Mouse (Mus musculus) liver, embryonic 13.5 days (tissue): Measurements from ENCODE around the gene Nr1h5. TPM values are rescaled to one million over a fixed set of nuclear protein-coding genes. Genes with fewer than 3 reads are reported as not detected.

ENCODE experiments used
- ATAC-seq: fragments of 200-750 bp; cut with Nextera tagmentation; 2 replicates; pipeline ENCODE4 v1.8.0; 2017; ENCODE audit warnings: low read depth, mild to moderate bottlenecking, moderate number of reproducible peaks, moderate library complexity
- DNase-seq: peaks from one replicate; pipeline ENCODE4 v3.0.0; 2022
- H3K27ac ChIP-seq: fragments of 300-500 bp; sonication (generic); 2 replicates; pipeline ENCODE4 v1.5.1; 2015; ENCODE audit warnings: moderate library complexity, mild to moderate bottlenecking, inconsistent platforms
- H3K27me3 ChIP-seq: fragments of 300-500 bp; sonication (generic); 2 replicates; pipeline ENCODE4 v1.6.1; 2015; ENCODE audit warnings: mild to moderate bottlenecking, inconsistent platforms
- H3K36me3 ChIP-seq: fragments of 300-500 bp; sonication (generic); 2 replicates; pipeline ENCODE4 v1.6.1; 2015; ENCODE audit warnings: mild to moderate bottlenecking, inconsistent platforms
- H3K4me1 ChIP-seq: fragments of 300-500 bp; sonication (generic); replicated peaks from 2 replicates; pipeline ENCODE4 v1.6.1; 2015; ENCODE audit warnings: inconsistent platforms
- H3K4me2 ChIP-seq: fragments of 300-500 bp; sonication (generic); 2 replicates; pipeline ENCODE4 v1.6.1; 2015; ENCODE audit warnings: inconsistent platforms, mild to moderate bottlenecking, moderate library complexity
- H3K4me3 ChIP-seq: fragments of 300-500 bp; sonication (generic); replicated peaks from 2 replicates; pipeline ENCODE4 v1.5.1; 2015; ENCODE audit warnings: mild to moderate bottlenecking, inconsistent platforms
- H3K9ac ChIP-seq: fragments of 300-500 bp; sonication (generic); 2 replicates; pipeline ENCODE4 v1.6.1; 2015; ENCODE audit warnings: mild to moderate bottlenecking, inconsistent platforms
- H3K9me3 ChIP-seq: fragments of 300-500 bp; sonication (generic); replicated peaks from 2 replicates; pipeline ENCODE4 v1.6.1; 2016; ENCODE audit warnings: inconsistent platforms
- WGBS: fragments of 180-500 bp; shearing (Covaris S2); methylation state at CpG from one replicate; pipeline ENCODE4 v1.1.7; 2015; ENCODE audit not compliant: insufficient replicate concordance; 5-methylcytosine and 5-hydroxymethylcytosine counted together
- polyA plus RNA-seq: library from polyadenylated mRNA; unstranded; fragments of >200 nt; fragmentation: Nextera tagmentation; extraction: Ambion mirVana; gene quantifications from 2 replicates; pipeline ENCODE4 v1.2.1, GENCODE M21; 2015

Gene Nr1h5
- polyA plus RNA-seq, 1 experiment from 2014 or later, result 4.0 TPM

DNA sequence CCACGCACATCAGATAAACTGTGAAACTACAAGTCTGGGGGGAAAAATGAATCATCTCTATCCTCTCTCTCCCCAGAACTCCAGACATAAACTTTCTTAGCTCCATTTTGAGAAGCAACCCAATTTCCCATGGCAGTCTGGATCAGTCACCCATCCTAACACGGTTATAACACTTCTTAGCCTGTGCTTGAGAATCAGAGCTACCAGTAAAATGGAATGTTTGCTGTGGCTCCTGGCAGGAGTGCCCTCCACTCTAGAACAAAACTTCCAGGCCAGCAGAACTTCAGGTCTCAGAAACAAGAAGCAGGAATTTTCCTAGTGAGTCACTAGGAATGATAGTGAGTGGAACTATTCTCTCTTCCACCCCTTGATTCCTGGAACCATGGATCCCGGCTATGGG lies 6.6 kb upstream of the Nr1h5 start:
- DNase-seq (no peak), ATAC-seq (no peak)
- H3K27me3 ChIP-seq, result no peaks in the 10 kb centered on the region
- H3K9me3 ChIP-seq, result no peaks in the 10 kb centered on the region
- H3K4me1 ChIP-seq, result no peaks in the 10 kb centered on the region
- WGBS, result 63% methylated on average over 3 of the region's 3 CpGs
- no peaks in the 10 kb centered on the region for H3K36me3 ChIP-seq
- no peak overlapping the region for H3K4me3 ChIP-seq
- no peak overlapping the region for H3K9ac ChIP-seq
- H3K4me2 ChIP-seq, result no peak overlapping the region
- no peak overlapping the region for H3K27ac ChIP-seq

DNA sequence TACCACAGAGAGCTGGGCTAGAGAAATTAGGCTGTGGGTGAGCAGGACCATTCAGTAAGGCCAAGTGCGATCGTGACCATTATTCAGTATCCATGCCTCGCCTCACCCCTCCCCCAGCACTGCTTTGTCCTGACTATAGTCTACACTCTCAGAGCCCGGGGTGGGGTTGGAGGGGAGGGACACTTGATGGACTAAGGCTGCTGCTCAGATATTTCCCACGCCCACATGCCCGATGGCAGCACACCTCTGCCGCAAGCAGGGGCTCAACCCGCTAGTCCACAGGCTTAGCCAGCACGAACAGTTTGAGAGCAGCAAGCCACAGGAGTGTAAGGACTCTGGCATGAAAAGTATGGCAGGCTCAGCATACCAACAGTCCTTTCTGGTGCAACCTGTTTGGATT lies 6.1 kb upstream of the Nr1h5 start:
- H3K9me3 ChIP-seq, result no peaks in the 10 kb centered on the region
- H3K9ac ChIP-seq, result no peak overlapping the region
- no peaks in the 10 kb centered on the region for H3K27me3 ChIP-seq
- DNase-seq (no peak), ATAC-seq (no peak)
- no peak overlapping the region for H3K4me2 ChIP-seq
- H3K27ac ChIP-seq, result no peak overlapping the region
- no peaks in the 10 kb centered on the region for H3K36me3 ChIP-seq
- H3K4me1 ChIP-seq, result no peaks in the 10 kb centered on the region
- WGBS, result 77% methylated on average over 9 of the region's 9 CpGs
- no peak overlapping the region for H3K4me3 ChIP-seq

DNA sequence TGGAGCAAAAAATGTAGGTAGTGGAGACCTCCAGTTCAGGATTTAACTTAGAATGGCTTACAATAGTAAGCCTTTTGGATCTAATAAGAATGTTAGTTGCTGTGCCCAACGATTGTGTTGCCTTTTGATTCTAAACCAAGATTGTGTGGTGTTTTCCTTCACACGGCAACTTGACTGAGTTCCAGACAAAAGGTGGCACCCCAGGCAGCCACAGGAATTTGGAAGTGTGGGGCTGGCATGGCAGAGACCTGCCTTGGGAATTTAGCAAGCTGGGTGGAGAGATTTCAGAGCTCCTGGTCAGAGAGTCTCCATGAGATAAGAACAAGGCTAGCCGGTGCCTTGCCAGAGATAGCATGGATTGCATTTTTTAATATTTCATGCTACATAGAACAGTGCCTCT lies 8.3 kb downstream of the Nr1h5 start:
- no peak for ATAC-seq
- 37% methylated on average over 3 of the region's 3 CpGs for WGBS
- no peaks in the 10 kb centered on the region for H3K36me3 ChIP-seq
- no peaks in the 10 kb centered on the region for H3K4me1 ChIP-seq
- H3K4me3 ChIP-seq, result no peak overlapping the region
- no peak overlapping the region for H3K27ac ChIP-seq
- no peaks in the 10 kb centered on the region for H3K9me3 ChIP-seq
- DNase-seq, result no peak
- no peaks in the 10 kb centered on the region for H3K27me3 ChIP-seq
- H3K4me2 ChIP-seq, result no peak overlapping the region
- no peak overlapping the region for H3K9ac ChIP-seq

DNA sequence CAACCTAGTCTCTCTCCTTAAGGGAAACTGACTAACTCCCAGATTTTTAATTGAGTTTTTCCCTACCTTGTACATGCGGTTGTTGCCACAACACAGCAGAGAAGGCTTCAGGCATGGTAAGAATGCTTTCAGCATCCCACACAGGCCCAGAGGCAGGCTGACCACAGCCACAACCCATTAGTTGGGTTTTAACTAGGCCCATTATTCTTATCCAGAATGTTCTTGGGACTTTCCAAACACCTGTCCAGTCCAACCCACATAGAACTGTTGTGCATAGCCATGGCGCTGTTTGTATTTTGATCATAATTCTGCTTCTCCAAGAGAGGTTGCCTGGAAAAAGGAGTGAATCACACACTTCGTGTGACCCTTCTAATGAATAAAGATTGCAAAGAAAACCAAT lies 8.8 kb downstream of the Nr1h5 start:
- no peak overlapping the region for H3K27ac ChIP-seq
- H3K9me3 ChIP-seq, result no peaks in the 10 kb centered on the region
- no peak for ATAC-seq
- no peaks in the 10 kb centered on the region for H3K27me3 ChIP-seq
- no peak overlapping the region for H3K9ac ChIP-seq
- H3K4me2 ChIP-seq, result no peak overlapping the region
- DNase-seq, result no peak
- H3K4me3 ChIP-seq, result no peak overlapping the region
- no peaks in the 10 kb centered on the region for H3K36me3 ChIP-seq
- 74% methylated on average over 3 of the region's 3 CpGs for WGBS
- H3K4me1 ChIP-seq, result no peaks in the 10 kb centered on the region

DNA sequence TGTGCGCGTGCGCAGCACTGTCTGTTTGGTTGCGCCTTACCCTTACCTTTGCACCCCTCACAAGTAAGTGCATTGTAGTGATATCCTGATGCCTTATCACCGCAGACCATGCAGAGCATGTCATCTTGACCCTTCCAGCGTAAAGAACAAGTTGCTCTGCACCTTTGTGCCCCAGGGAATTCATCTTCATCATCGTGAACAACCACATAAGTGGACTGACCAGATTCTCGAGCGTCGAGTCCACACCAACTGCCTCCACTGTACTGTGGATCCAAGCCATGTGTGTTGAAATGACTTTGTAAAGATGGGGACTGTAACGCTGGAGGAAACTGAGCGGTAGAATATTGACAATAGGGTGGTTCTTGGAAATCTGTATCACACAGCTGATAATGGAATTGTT lies 9.5 kb downstream of the Nr1h5 start:
- no peaks in the 10 kb centered on the region for H3K36me3 ChIP-seq
- H3K4me3 ChIP-seq, result no peak overlapping the region
- WGBS, result 78% methylated on average over 12 of the region's 12 CpGs
- no peaks in the 10 kb centered on the region for H3K4me1 ChIP-seq
- H3K27ac ChIP-seq, result no peak overlapping the region
- no peak overlapping the region for H3K4me2 ChIP-seq
- no peaks in the 10 kb centered on the region for H3K9me3 ChIP-seq
- DNase-seq (no peak), ATAC-seq (no peak)
- no peak overlapping the region for H3K9ac ChIP-seq
- H3K27me3 ChIP-seq, result no peaks in the 10 kb centered on the region

DNA sequence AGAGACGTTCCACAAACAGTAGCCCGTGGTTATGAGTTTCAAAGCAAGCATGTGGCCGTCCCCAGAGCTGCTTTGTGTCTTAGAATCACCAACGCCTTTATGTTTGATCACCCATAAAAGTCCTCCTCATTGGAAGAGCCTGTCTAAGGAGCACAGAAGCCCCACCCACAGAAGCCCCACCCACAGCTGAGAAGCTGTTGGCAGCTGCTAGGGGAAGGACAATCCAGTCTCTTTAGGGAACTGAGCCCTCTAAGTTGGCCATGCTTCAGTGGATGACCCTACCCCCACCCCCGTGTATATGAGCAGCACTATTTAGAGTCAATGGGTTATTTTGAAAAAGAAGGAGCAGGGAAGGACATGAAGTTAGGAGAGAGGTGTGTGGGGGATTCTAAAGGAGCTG lies 17.1 kb downstream of the Nr1h5 start:
- Histone ChIP-seq H3K4me3 (no peak overlapping the region), H3K4me2 (no peak overlapping the region), H3K9me3 (no peaks in the 10 kb centered on the region), H3K27me3 (no peaks in the 10 kb centered on the region), H3K9ac (no peak overlapping the region), H3K36me3 (no peaks in the 10 kb centered on the region), H3K27ac (no peak overlapping the region), H3K4me1 (no peaks in the 10 kb centered on the region)
- ATAC-seq (no peak), DNase-seq (no peak)
- WGBS, result 46% methylated on average over 5 of the region's 5 CpGs

DNA sequence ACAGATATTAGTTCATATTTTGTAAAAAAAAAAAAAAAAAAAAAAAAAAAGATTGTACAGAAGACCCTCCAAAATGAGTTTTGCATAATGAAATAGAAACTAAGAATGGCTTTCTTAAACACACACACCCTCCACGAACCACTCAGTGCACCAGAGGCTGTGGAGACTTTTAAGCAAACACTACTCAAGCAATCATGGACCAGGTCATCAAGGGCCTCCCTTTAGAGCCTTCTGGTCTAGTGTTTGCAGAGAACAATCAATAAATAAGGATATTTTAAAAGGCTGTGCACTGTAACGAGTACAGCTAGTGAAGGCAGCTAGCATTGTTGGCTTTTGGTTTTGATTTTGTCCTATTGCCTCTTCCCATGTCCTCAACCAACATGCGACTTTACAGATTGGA lies 17.6 kb downstream of the Nr1h5 start:
- Histone ChIP-seq H3K4me2 (no peak overlapping the region), H3K27ac (no peak overlapping the region), H3K9me3 (no peaks in the 10 kb centered on the region), H3K36me3 (no peaks in the 10 kb centered on the region), H3K27me3 (no peaks in the 10 kb centered on the region), H3K4me3 (no peak overlapping the region), H3K4me1 (no peaks in the 10 kb centered on the region), H3K9ac (no peak overlapping the region)
- DNase-seq (no peak), ATAC-seq (no peak)
- 58% methylated on average over 3 of the region's 3 CpGs for WGBS

DNA sequence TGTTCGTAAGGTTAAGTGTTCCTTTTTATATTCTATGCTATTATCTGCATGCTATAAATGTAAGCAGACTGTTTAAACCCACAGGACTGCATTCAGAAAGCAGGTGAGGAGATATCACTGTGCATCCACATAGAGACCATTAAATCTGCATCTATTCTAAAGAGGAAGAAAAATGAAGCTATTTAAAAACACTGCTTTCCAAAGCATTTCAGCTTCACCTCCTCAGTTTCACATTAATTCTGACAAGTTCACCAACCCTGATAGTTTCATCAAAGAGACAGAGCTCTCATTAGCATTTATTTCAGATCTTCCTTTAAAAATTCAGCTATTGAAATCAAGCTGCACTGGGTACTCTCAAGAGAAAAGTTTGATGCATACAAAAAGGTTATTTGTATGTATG lies 25.8 kb downstream of the Nr1h5 start:
- no peak overlapping the region for H3K4me2 ChIP-seq
- H3K4me1 ChIP-seq, result no peaks in the 10 kb centered on the region
- WGBS, result 76% methylated on average over 1 of the region's 1 CpGs
- H3K36me3 ChIP-seq, result no peaks in the 10 kb centered on the region
- DNase-seq (no peak), ATAC-seq (no peak)
- no peak overlapping the region for H3K9ac ChIP-seq
- H3K9me3 ChIP-seq, result no peaks in the 10 kb centered on the region
- no peaks in the 10 kb centered on the region for H3K27me3 ChIP-seq
- H3K27ac ChIP-seq, result no peak overlapping the region
- no peak overlapping the region for H3K4me3 ChIP-seq

DNA sequence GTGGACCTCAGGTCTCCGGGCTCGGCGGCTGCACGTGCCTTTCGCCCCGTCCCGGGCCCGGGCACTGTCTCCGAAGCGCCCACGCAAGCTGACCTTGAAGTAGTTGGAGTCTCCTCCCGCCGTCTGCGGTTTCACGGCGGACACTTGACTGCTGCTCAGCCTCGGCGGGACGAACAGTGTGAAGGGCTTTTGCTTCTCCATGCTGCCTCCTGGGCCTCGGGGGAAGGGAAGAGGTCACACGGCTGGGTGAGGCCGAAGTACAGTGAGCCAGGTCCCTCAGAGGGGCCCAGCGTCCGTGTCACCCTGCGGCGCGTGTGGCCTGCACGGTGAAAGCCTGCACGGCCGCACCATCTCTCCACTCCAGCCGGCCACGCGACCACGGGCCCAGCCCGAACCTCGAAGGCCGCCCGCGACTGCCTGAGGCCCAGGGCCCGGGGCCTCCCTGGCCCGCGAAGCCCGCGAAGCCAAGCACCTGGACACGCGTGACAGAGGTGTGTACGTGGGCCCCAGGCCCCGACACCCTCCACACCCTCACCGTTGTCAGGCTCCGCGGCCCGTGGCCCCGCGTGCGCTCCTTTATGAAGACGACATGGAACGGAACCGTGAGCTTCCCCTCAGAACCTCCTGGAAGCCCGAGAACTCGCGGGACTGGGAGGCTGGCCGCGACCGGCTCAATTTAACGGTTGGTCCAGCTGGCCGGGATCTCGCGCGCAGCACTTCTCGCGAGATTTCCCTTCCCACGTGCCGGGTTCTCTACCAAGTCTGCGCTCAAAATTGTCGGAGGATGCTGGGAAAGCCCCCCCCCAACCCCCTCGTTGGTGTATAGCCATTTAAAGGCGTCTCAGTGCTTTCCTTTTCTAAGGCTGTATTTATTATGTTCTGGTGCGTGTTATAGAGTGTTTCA lies 28.2 kb downstream of the Nr1h5 start, which contains the start of gene Sycp1:
Sycp1 (minus strand) TSS at position 650 of the 904 bp plus-strand sequence.
- Histone ChIP-seq H3K4me1 (no peaks in the 10 kb centered on the region), H3K27ac (no peak within 1 kb of the TSS), H3K9me3 (no peaks in the 10 kb centered on the region), H3K27me3 (no peaks in the 10 kb centered on the region), H3K4me2 (no peak within 1 kb of the TSS), H3K36me3 (no peaks in the 10 kb centered on the region), H3K4me3 (no peak within 1 kb of the TSS), H3K9ac (no peak within 1 kb of the TSS)
- ATAC-seq (0 out of 2 replicates have a peak, but pooled peaks have one; percentile 31), DNase-seq (no peak)
- 87% methylated on average over 76 of the region's 78 CpGs for WGBS

DNA sequence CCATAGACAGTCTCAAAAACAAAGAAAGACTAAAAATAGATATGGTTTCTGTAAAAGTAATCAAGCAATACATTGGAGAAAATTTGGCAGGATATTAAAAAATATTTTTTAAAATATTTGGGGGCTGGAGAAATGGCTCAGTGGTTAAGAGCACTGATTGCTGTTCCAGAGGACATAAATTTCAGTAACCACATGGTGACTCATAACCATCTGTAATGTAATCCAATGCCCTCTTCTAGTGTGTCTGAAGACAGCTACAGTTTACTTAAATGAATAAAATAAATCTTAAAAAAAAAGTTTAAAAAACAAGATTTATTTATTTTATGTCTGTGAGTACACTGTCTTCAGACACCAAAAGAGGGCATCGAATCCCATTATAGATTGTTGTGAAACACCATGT lies 64.8 kb downstream of the Nr1h5 start:
- H3K4me3 ChIP-seq, result no peak overlapping the region
- ATAC-seq (no peak), DNase-seq (no peak)
- no peaks in the 10 kb centered on the region for H3K27me3 ChIP-seq
- WGBS, result 73% methylated on average over 1 of the region's 1 CpGs
- H3K4me2 ChIP-seq, result no peak overlapping the region
- no peaks in the 10 kb centered on the region for H3K4me1 ChIP-seq
- no peak overlapping the region for H3K9ac ChIP-seq
- no peaks in the 10 kb centered on the region for H3K9me3 ChIP-seq
- no peaks in the 10 kb centered on the region for H3K36me3 ChIP-seq
- H3K27ac ChIP-seq, result no peak overlapping the region
